Mouse (Mus musculus) bone marrow macrophage, adult 2 months (primary cell): ENCODE results near the gene Fhit.

ENCODE experiments used
- CTCF ChIP-seq: IDR thresholded peaks from 2 replicates; pipeline ENCODE4 v1.5.1; 2012; ENCODE audit warnings: low read depth, mild to moderate bottlenecking, low read length, moderate library complexity
- POLR2A ChIP-seq: IDR thresholded peaks from 2 replicates; pipeline ENCODE4 v1.6.1; 2012; ENCODE audit warnings: mild to moderate bottlenecking, low read depth, low read length, borderline replicate concordance

GRCm38 (mm10) chr14:10345905-10346304 is 815.9 kb downstream of the Fhit start:
- TF ChIP-seq CTCF (no peak), POLR2A (no peak)
